Mouse (Mus musculus): Measurements from ENCODE around the gene Noc4l. TPM values are rescaled to one million over a fixed set of nuclear protein-coding genes. Genes with fewer than 3 reads are reported as not detected.

Gene Noc4l
- total RNA-seq (2023): 10 to 100 TPM; 23.0 to 23.7 TPM

DNA sequence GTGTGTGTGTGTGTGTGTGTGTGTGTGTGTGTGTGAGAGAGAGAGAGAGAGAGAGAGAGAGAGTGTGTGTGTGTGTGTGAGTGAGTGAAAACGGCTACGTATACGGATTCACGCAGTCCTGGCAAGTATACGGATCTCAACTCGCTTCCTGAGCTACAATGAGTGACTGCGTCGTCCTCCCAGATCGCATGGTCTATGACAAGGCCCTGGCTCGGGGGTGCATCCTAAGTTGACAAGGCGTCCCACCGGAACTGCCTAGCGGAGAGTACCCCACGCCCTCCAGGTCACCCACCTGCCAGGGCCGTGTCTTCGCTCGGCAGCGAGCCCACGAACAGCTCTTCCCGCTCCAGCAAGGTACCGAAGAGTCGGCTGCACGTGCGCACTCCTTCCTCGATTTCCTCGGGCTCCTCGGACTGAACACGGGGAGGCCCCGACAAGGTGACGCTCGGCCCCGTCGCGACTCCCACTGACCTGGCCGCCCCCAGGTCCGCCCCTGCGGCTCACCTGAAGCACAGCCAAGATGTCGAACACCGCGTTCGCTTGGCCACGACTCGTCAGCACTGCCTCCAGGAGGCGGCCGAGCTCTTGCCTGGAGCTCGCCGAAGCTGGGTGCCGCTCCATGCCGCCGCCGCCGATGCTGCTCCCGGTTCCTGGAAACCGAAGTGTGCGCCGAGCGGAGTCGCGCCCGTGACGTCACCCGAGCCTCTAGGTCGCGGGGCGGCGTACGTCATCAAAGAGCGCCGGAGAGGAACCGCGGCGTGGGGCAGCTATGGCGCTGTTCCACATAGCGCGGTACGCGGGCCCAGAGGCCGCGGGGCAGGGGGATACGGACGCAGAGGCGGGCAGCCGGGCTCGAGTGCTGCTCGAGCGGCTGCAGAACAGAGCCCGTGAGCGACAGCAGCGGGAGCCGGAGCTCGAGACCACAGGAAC lies at the start of gene Noc4l, which contains the start of gene Ddx51:
TSS of gene Noc4l (minus strand) at position 699 of the 930 bp plus-strand sequence.
TSS of gene Ddx51 (plus strand) at position 733 of the 930 bp plus-strand sequence.

Other genes with a start within 250 kb of the Noc4l start
- gene Fbrsl1, start 204.9 kb downstream of the Noc4l start, total RNA-seq (2023): 10 to 100 TPM; 65.2 to 94.8 TPM
- 1 to 10 TPM; 5.9 to 6.4 TPM for gene Galnt9, start 109.1 kb downstream of the Noc4l start, total RNA-seq (2023)
- 10 to 100 TPM; 13.9 to 15.8 TPM for gene Ddx51, start within 50 bp of the Noc4l start, total RNA-seq (2023)
- 100 to 1,000 TPM; 119 to 120 TPM for gene Ep400, start 117.3 kb upstream of the Noc4l start, total RNA-seq (2023)
- gene Pus1, start 127.2 kb upstream of the Noc4l start, total RNA-seq (2023): 10 to 100 TPM in 1 of 2 experiments, 1 to 10 TPM in 1; 9.2 to 12.8 TPM
- gene Ulk1, start 156.7 kb upstream of the Noc4l start, total RNA-seq (2023): 10 to 100 TPM; 66.8 to 78.5 TPM
- 10 to 100 TPM in 1 of 2 experiments, 1 to 10 TPM in 1; 6.2 to 11.3 TPM for gene Hscb, start 186.4 kb upstream of the Noc4l start, total RNA-seq (2023)
- gene Chek2, start 186.6 kb upstream of the Noc4l start, total RNA-seq (2023): 10 to 100 TPM; 14.0 to 15.4 TPM
- 1 to 10 TPM; 1.8 to 2.1 TPM for gene Ttc28, start 226.4 kb upstream of the Noc4l start, total RNA-seq (2023)